Mouse (Mus musculus) spleen, adult 2 months (tissue): Measurements from ENCODE around the gene Chit1. TPM values are rescaled to one million over a fixed set of nuclear protein-coding genes. Genes with fewer than 3 reads are reported as not detected.

Source experiments
- DNase-seq, 2 experiments: peaks; one replicate each; pipeline versions ENCODE4 v3.0.0 to v3.0.0-alpha.2; 2012 to 2021; ENCODE audit warnings: low spot score in 2 of 2, low read depth in 1 of 2
- H3K27ac ChIP-seq: fragments of 200-500 bp; 2 replicates; pipeline ENCODE4 v1.5.1; 2012; ENCODE audit warnings: low read length, inconsistent platforms; ENCODE audit not compliant: insufficient read depth
- H3K27me3 ChIP-seq: fragments of 200-500 bp; 2 replicates; pipeline ENCODE4 v1.6.1; 2012; ENCODE audit warnings: mild to moderate bottlenecking, moderate library complexity, low read length, inconsistent platforms; ENCODE audit not compliant: control insufficient read depth, insufficient read depth
- H3K36me3 ChIP-seq: fragments of 200-500 bp; 2 replicates; pipeline ENCODE4 v1.6.1; 2012; ENCODE audit warnings: mild to moderate bottlenecking, low read length, inconsistent platforms; ENCODE audit not compliant: control insufficient read depth, insufficient read depth
- H3K4me1 ChIP-seq: fragments of 200-500 bp; 2 replicates; pipeline ENCODE4 v1.6.1; 2011; ENCODE audit warnings: inconsistent platforms; ENCODE audit not compliant: control insufficient read depth, insufficient read depth, insufficient read length
- H3K4me3 ChIP-seq: fragments of 200-500 bp; 2 replicates; pipeline ENCODE4 v1.5.1; 2011; ENCODE audit warnings: mild to moderate bottlenecking, inconsistent platforms; ENCODE audit not compliant: insufficient read depth, insufficient read length; ENCODE audit errors: extremely low read depth
- CTCF ChIP-seq: fragments of 200-500 bp; IDR thresholded peaks from 2 replicates; pipeline ENCODE4 v1.5.1; 2011; ENCODE audit warnings: mild to moderate bottlenecking, inconsistent platforms; ENCODE audit not compliant: insufficient read depth, insufficient read length, insufficient replicate concordance; ENCODE audit errors: extremely low read depth
- POLR2A ChIP-seq: fragments of 200-500 bp; IDR thresholded peaks from 2 replicates; pipeline ENCODE4 v1.6.1; 2011; ENCODE audit warnings: low read depth, low read length, inconsistent platforms
- WGBS: fragments of 180-500 bp; shearing (Covaris S2); methylation state at CpG from one replicate; pipeline ENCODE4 v1.1.7; 2018; 5-methylcytosine and 5-hydroxymethylcytosine counted together
- polyA plus RNA-seq: library from polyadenylated mRNA; depleted of rRNA; stranded (reverse); fragments of >200 nt; gene quantifications from 2 replicates; pipeline ENCODE4 v1.2.3, GENCODE M21; 2012

Gene Chit1
- polyA plus RNA-seq, 1 experiment, result not detected

DNA sequence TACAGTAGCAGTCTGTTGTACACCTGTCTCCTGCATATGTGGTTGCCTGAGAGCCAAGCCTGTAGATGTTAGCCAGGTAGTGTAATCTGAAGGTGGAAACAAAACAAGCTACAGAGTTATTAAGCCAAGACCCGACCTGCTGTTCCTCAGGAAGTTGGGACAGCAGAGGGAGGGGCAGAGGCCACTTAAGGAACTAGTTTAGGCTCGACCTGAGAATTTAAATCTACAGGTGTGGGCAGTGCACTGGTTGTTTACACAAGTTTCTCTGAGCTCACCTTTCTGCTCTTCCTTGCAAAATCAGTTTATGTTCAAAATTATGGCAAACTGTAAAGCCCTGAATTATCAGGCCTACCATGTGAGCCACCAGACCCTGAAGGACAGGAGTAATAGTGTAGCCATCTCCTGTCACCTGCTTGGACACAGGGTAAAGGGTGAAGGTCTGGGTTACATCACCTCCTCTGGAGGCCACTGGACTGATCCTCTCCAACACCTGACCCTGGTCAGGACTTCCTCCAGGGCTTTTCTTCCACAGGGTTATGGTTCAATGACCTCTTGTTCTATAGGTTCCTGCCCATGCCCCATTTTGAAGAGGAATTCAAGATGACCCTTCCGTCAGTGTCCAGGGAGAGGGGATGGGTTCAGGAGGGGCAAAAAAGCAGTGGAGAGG is 5.1 kb upstream of the Chit1 start:
- TF ChIP-seq POLR2A (no peak), CTCF (no peak)
- Histone ChIP-seq H3K27ac (no peak overlapping the region), H3K4me3 (no peak overlapping the region)

DNA sequence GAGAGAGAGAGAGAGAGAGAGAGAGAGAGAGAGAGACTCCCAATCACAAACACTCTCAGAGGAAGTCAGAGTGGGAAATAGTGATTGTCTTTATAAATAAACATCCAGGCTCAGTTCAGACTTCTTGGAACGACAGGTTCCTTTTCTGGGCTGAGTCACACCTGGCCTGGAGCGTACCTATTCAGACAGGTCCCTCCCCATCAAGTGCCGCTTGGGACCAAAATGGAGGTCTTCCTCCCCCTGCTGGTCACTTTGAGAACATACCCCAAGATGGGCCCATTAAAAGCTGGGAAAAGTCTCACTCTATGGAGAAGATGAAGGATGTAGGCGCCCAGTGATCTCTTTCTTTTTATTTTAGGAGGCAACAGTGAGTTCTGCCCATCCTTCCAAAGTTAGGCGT is 4.3 kb upstream of the Chit1 start:
- H3K4me1 ChIP-seq, result no peaks in the 10 kb centered on the region
- peak; percentile 54 to 56 for DNase-seq
- no peak overlapping the region for H3K4me3 ChIP-seq
- H3K27me3 ChIP-seq, result no peaks in the 10 kb centered on the region
- no peak overlapping the region for H3K27ac ChIP-seq
- H3K36me3 ChIP-seq, result no peaks in the 10 kb centered on the region
- WGBS, result 4% methylated on average over 5 of the region's 5 CpGs
- TF ChIP-seq CTCF (peak; percentile 86; the same call in 1 of the 2 replicates), POLR2A (no peak)

More for the DNA sequence above, 5.1 kb upstream of the Chit1 start:
- Histone ChIP-seq H3K27me3 (no peaks in the 10 kb centered on the region), H3K36me3 (no peaks in the 10 kb centered on the region), H3K4me1 (no peaks in the 10 kb centered on the region)
- 45% methylated on average over 3 of the region's 3 CpGs for WGBS
- DNase-seq, result no peak

DNA sequence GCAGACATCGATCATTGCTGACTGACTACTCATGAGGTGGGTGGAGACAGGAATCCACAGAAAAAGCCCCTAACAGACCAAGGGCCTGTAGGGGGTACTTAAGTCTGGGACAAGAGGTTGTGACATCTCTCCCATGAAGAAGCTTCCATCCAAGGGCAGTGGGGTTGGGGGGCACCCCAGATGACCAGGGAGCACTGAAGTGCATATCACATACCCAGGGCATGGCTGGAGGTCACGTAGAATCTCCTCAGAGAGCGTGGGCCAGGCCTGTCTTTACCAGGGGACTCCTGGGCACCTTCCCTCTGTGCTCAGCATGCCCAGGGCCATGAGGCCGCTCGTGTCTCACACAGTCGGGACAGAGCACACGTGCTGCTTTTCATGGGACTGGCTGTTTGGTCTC is 3.3 kb upstream of the Chit1 start:
- no peak for DNase-seq
- Histone ChIP-seq H3K27me3 (no peaks in the 10 kb centered on the region), H3K36me3 (no peaks in the 10 kb centered on the region), H3K4me1 (no peaks in the 10 kb centered on the region), H3K4me3 (no peak overlapping the region), H3K27ac (no peak overlapping the region)
- 87% methylated on average over 7 of the region's 7 CpGs for WGBS
- no peak for TF ChIP-seq CTCF
- no peak for TF ChIP-seq POLR2A

DNA sequence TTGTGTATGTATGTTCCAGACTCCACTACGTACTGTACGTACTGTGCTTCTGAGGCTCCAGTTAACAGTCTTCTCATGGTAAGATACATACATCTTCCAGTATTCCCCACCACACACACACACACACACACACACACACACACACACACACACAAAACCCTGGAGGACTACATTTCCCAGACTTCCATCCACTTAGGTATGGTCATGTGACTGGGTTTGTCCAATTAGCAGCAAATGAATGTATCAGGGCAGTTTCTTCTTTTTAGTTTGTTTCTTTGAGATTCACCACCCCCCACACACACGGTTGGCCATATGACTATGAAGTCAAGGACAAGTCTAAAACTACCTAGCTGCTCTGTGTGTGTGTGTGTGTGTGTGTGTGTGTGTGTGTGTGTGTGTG is 1.0 kb upstream of the Chit1 start:
- Histone ChIP-seq H3K4me3 (no peak overlapping the region), H3K27ac (no peak overlapping the region), H3K4me1 (no peaks in the 10 kb centered on the region), H3K27me3 (no peaks in the 10 kb centered on the region), H3K36me3 (no peaks in the 10 kb centered on the region)
- TF ChIP-seq POLR2A (no peak), CTCF (no peak)
- 82% methylated on average over 3 of the region's 3 CpGs for WGBS
- DNase-seq, result no peak

DNA sequence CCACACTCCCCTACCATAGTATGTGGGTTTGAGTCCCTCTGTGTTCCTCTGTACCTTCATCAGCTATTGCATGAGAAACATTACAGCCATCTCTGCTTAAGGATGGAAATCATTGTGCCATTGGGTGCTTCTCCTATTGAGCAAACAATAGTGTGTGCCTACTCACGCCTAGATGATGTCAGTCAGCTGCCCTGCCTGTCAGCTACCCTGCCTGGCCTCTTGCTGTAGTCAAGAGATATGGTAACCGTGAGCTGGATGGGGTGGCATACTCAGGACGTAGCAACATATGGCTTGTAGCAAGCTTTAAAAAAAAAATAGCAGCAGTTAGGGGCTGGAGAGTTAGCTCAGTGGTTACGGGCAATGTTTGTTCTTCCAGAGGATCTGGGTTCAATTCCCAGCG is 593 bp upstream of the Chit1 start:
- H3K36me3 ChIP-seq, result no peaks in the 10 kb centered on the region
- TF ChIP-seq POLR2A (no peak), CTCF (no peak)
- no peak overlapping the region for H3K4me3 ChIP-seq
- DNase-seq, result no peak
- no peaks in the 10 kb centered on the region for H3K4me1 ChIP-seq
- WGBS, result 85% methylated on average over 5 of the region's 5 CpGs
- H3K27me3 ChIP-seq, result no peaks in the 10 kb centered on the region
- H3K27ac ChIP-seq, result no peak overlapping the region

DNA sequence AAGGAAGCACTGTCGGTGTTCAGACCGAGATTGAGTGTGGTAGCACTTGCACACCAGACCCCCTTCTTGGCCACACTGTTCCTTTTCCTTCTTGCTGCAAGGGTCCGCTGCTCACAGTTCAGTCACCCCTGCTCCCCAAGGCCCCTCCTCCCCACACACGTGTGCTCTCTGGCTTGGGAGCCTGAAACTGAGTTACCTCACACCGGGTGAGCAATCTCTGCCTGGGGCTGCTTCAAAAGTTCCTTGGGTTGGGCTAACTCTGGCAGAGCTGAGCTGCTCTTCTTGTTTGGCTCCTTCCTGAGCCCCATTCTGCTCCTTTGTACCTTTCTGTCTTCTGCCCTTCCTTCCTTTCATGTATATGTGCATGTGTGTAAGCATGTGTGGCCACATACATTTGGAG is 2.5 kb downstream of the Chit1 start:
- H3K27me3 ChIP-seq, result no peaks in the 10 kb centered on the region
- H3K27ac ChIP-seq, result no peak overlapping the region
- WGBS, result 53% methylated on average over 5 of the region's 5 CpGs
- no peaks in the 10 kb centered on the region for H3K36me3 ChIP-seq
- no peak for DNase-seq
- no peak overlapping the region for H3K4me3 ChIP-seq
- TF ChIP-seq POLR2A (no peak), CTCF (no peak)
- no peaks in the 10 kb centered on the region for H3K4me1 ChIP-seq

DNA sequence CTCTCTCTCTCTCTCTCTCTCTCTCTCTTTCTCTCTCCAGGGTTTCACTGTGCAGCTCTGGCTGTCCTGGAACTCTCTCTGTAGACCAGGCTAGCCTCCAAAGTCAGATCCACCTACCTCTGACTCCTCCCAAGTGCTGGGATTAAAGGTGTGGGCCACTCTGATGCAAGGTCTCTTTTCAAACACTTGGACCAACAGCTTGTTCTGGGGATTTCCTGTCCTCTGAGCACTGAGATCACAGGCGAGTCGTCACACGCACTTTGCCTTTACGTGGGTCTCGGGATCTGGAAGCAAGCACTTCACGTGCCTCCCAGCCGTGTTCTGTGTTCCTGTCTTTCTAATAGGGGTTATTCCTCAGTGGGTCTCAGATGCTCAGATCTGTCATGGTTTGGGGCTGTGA is 3.0 kb downstream of the Chit1 start:
- no peak overlapping the region for H3K27ac ChIP-seq
- TF ChIP-seq CTCF, result no peak
- TF ChIP-seq POLR2A, result no peak
- no peaks in the 10 kb centered on the region for H3K36me3 ChIP-seq
- DNase-seq, result no peak
- H3K4me1 ChIP-seq, result no peaks in the 10 kb centered on the region
- H3K27me3 ChIP-seq, result no peaks in the 10 kb centered on the region
- H3K4me3 ChIP-seq, result no peak overlapping the region
- 77% methylated on average over 7 of the region's 7 CpGs for WGBS
